Mouse (Mus musculus): ENCODE measurements around the gene Tbc1d8. TPM values are rescaled to one million over a fixed set of nuclear protein-coding genes. Genes with fewer than 3 reads are reported as not detected.

The Tbc1d8 gene
- total RNA-seq (2012; rRNA removed) = 0.81 and 0.88 TPM in 2 replicates
- total RNA-seq (2014; rRNA removed) = 0.16 and 0.30 TPM in 2 replicates
- polyA plus RNA-seq (2012; ENCODE audit: insufficient read length, low read depth) = 1.4 and 1.8 TPM in 2 replicates

DNA sequence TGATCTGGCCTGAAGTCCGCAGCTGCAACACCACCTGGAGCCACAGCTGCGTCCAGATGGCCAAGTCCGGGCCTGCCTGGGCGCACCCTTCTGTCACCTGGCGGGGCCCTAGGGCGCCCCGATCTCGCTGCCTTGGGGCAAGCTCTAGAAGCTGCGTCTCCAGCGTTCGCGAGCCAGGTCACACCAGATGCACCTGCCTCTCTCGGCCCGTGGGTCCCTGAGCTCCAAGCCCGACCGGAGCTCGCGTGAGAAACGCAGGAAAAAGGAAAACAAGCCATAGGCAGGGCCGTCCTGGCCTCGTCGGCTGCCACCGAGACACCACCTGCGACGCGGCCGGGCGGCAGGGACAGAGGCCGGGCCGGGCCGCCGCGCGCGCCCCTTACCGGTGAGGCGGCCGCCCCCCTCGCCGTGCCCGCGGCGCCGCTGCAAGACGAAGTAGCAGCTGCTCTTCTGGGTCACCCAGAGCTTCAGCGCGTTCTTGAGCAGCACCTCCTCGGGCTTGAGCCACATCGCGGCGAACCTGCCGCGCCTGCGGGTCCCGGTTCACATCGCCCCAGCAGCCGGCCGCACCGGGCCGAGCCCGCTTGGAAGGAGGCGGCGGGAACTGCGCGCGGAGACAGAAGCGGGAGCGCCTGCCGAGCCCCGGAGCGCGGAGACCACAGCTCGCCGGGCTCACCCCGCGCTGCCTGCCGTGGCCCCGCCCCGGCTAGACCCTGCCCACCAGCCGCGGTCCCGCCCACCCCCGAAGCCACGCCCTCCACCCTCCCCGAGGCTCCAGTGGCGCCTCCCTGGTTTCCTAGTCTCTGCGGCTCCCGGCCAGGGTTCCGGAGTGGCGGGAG lies at the start of gene Tbc1d8:
Gene Tbc1d8, minus strand, starts transcription at position 699 of the 839 bp plus-strand sequence.
- peak; percentile 45 for DNase-seq (ENCODE audit: extremely low read depth)
- H3K79me2 ChIP-seq (replicated peaks; ENCODE audit: control insufficient read depth, extremely low read depth, insufficient read depth, poor library complexity, severe bottlenecking) = no peaks in the 10 kb centered on the region
- peak within 1 kb of the TSS; percentile 35 for H3K9ac ChIP-seq (ENCODE audit: insufficient read depth, low read depth)
- H3K4me1 ChIP-seq (ENCODE audit: control insufficient read depth in 1 of 2, insufficient read depth in 2 of 2) = peaks cover 0 to 7% of the 10 kb centered on the region in 2 experiments; a peak in 3 of 4 replicates
- no peak for TF ChIP-seq ZMIZ1 (IDR thresholded peaks at IDR 0.05; ENCODE audit: low read depth, low read length)
- peak; percentile 98 for TF ChIP-seq TCF12 (IDR thresholded peaks at IDR 0.05; ENCODE audit: low read depth, low read length)
- peak; percentile 40; the same call in 1 of the 2 replicates for TF ChIP-seq POLR2A (IDR thresholded peaks at IDR 0.05; ENCODE audit: low read depth, low read length)
- peak; percentile 63; the same call in 1 of the 2 replicates for TF ChIP-seq UBTF (IDR thresholded peaks at IDR 0.05; ENCODE audit: low read depth, low read length)
- no peak for TF ChIP-seq MAX (IDR thresholded peaks at IDR 0.05; ENCODE audit: low read length)
- no peak for TF ChIP-seq ELF1 (IDR thresholded peaks at IDR 0.05; ENCODE audit: low read depth, low read length)
- TF ChIP-seq MXI1 (IDR thresholded peaks at IDR 0.05; ENCODE audit: low read depth, low read length) = no peak
- peak within 1 kb of the TSS; percentile 97 for H3K4me2 ChIP-seq (ENCODE audit: insufficient read depth, low read depth, poor library complexity, severe bottlenecking)
- peak within 1 kb of the TSS; percentile 35 to 78 (median 55) for H3K4me3 ChIP-seq (replicated peaks in 1 of 3; ENCODE audit: low read depth in 2 of 3, low read length in 2 of 3, poor library complexity in 1 of 3)
- H3K27ac ChIP-seq (ENCODE audit: insufficient read depth, low read depth) = no peak within 1 kb of the TSS
- peaks cover 20% of the 10 kb centered on the region for H3K9me3 ChIP-seq (replicated peaks; ENCODE audit: low read length)
- H3K36me3 ChIP-seq (replicated peaks in 1 of 2; ENCODE audit: control insufficient read depth in 1 of 2, insufficient read depth in 1 of 2, low read length in 1 of 2) = no peaks in the 10 kb centered on the region
- in situ Hi-C loops (cut with MboI; ENCODE audit: low pct_ligation_motif_present, low pct_unique_long_range_greater_than_20kb, low sequenced_read_pairs) (no loop called here), dilution Hi-C loops (cut with MboI; ENCODE audit: extremely low pct_ligation_motif_present, extremely low pct_unique_long_range_greater_than_20kb, low sequenced_read_pairs) (no loop called here)
- H3K27me3 ChIP-seq (replicated peaks) = peaks cover 54% of the 10 kb centered on the region

DNA sequence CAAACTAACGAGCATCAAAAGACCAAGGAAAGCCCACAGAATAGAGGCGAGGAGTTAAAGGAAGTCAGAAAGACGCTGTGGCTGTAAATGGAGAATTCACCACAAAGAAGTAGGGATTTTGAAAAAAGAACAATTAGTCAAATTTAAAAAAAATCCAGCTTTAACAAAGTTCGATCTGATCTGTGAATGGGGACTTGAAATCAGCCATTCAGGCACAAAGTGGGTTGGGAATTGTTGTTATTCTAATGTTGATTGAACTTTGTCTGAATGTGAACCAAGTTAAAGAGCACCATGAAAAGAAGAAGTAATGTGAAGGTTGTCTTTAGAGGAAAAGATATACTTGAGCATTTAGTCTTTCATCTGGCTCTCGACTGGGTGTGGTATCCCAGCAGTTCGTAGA lies 49.8 kb upstream of the Tbc1d8 start:
- in situ Hi-C loops (cut with MboI; ENCODE audit: low pct_ligation_motif_present, low pct_unique_long_range_greater_than_20kb, low sequenced_read_pairs) (no loop called here), dilution Hi-C loops (cut with MboI; ENCODE audit: extremely low pct_ligation_motif_present, extremely low pct_unique_long_range_greater_than_20kb, low sequenced_read_pairs) (no loop called here)
- H3K4me1 ChIP-seq (ENCODE audit: control insufficient read depth in 1 of 2, insufficient read depth in 2 of 2) = 0 out of 4 replicates have a peak, but pooled peaks cover 0 to 2% of the 10 kb centered on the region in 2 experiments
- no peak for TF ChIP-seq EP300 (IDR thresholded peaks at IDR 0.05; ENCODE audit: low read length)
- TF ChIP-seq JUND (conservative IDR thresholded peaks at IDR 0.05; ENCODE audit: low read depth, low read length) = no peak
- TF ChIP-seq TCF12 (IDR thresholded peaks at IDR 0.05; ENCODE audit: low read depth, low read length) = no peak
- TF ChIP-seq NELFE (IDR thresholded peaks at IDR 0.05; ENCODE audit: low read depth, low read length) = no peak
- no peak for TF ChIP-seq KAT2A (IDR thresholded peaks at IDR 0.05; ENCODE audit: insufficient replicate concordance, low read length)
- TF ChIP-seq JUN (IDR thresholded peaks at IDR 0.05; ENCODE audit: insufficient read depth, low read depth, low read length) = no peak
- no peak for TF ChIP-seq NRF1 (IDR thresholded peaks at IDR 0.05; ENCODE audit: low read depth, low read length)
- no peak for TF ChIP-seq SIN3A (IDR thresholded peaks at IDR 0.05; ENCODE audit: low read length)
- H3K36me3 ChIP-seq (replicated peaks in 1 of 2; ENCODE audit: control insufficient read depth in 1 of 2, insufficient read depth in 1 of 2, low read length in 1 of 2) = no peaks in the 10 kb centered on the region
- H3K79me2 ChIP-seq (replicated peaks; ENCODE audit: control insufficient read depth, extremely low read depth, insufficient read depth, poor library complexity, severe bottlenecking) = no peaks in the 10 kb centered on the region
- no peak overlapping the region for H3K27ac ChIP-seq (ENCODE audit: insufficient read depth, low read depth)
- H3K4me3 ChIP-seq (replicated peaks in 1 of 3; ENCODE audit: low read depth in 2 of 3, low read length in 2 of 3, poor library complexity in 1 of 3) = no peak overlapping the region
- H3K9ac ChIP-seq (ENCODE audit: insufficient read depth, low read depth) = no peak overlapping the region
- no peaks in the 10 kb centered on the region for H3K9me3 ChIP-seq (replicated peaks; ENCODE audit: low read length)
- no peak overlapping the region for H3K4me2 ChIP-seq (ENCODE audit: insufficient read depth, low read depth, poor library complexity, severe bottlenecking)
- H3K27me3 ChIP-seq (replicated peaks) = peaks cover 3% of the 10 kb centered on the region
- no peak for DNase-seq (ENCODE audit: extremely low read depth)

All from CH12.LX (cell line).